Mouse (Mus musculus) heart, adult 9 months (tissue): ENCODE data around the gene Rplp1.

Source experiments
- DNase-seq, 2 experiments: peaks; one replicate each; pipeline ENCODE4 v3.0.0; 2022; ENCODE audit warnings: low spot score in 2 of 2

Gene Rplp1

GRCm38 (mm10) chr9:61877373-61878112 is 36.8 kb downstream of the Rplp1 start:
- no peak for DNase-seq

- no peak for DNase-seq
These were observed 41.0 kb downstream of the Rplp1 start for GRCm38 (mm10) chr9:61873325-61873724.

- DNase-seq: no peak
These were observed 41.9 kb downstream of the Rplp1 start for GRCm38 (mm10) chr9:61872246-61872941.

GRCm38 (mm10) chr9:61871839-61872238 is 42.5 kb downstream of the Rplp1 start:
- no peak for DNase-seq

GRCm38 (mm10) chr9:61867659-61868058 is 46.7 kb downstream of the Rplp1 start:
- DNase-seq: no peak
